Mouse (Mus musculus): ENCODE results near the gene Vmn1r191. TPM values are rescaled to one million over a fixed set of nuclear protein-coding genes. Genes with fewer than 3 reads are reported as not detected.
"Not testable (repeated sequence)": the region's sequence is repeated elsewhere in the genome, so short reads cannot be mapped to it uniquely, and the experiment has no call there.

The Vmn1r191 gene
- total RNA-seq, 1 experiment: not detected

DNA sequence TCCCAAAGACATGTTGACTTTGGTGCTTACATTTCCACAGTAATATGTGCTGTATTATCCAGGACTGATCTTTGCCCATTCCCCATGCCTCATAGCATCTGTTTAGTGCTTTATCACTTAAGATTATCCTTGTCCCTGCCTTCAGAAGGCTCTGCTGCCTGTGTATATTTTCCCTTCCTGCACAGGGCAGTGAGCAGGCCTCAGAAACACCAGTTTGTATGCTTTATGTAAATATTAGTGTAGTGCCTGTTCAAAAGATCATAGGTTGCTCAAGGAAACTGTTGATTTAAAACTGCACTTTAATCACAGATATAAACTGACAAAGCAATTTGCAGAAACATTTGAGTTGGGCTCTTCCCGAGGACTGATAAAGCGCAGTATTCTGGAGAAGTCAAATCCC, 5.5 kb upstream of the Vmn1r191 start:
- in situ Hi-C loops (cut with MboI; ENCODE audit: low sequenced_read_pairs in 2 of 2, unreplicated experiment in 2 of 2): no loop called here
- Histone ChIP-seq H3K9me3 (ENCODE audit: control insufficient read depth, insufficient read depth, low read depth, low read length) (no peaks in the 10 kb centered on the region), H3K4me3 (ENCODE audit: insufficient read depth in 1 of 2, low read depth in 1 of 2, low read length in 2 of 2, poor library complexity in 1 of 2, severe bottlenecking in 1 of 2) (no peak overlapping the region), H3K27ac (ENCODE audit: insufficient read depth, low read depth, low read length, poor library complexity, severe bottlenecking) (no peak overlapping the region), H3K36me3 (ENCODE audit: control insufficient read depth, insufficient read depth, low read length, poor library complexity, severe bottlenecking) (no peaks in the 10 kb centered on the region), H3K9ac (ENCODE audit: insufficient read depth, low read depth, low read length, poor library complexity, severe bottlenecking) (no peak overlapping the region), H3K4me1 (ENCODE audit: control insufficient read depth in 2 of 2, insufficient read depth in 2 of 2, low read length in 2 of 2, poor library complexity in 1 of 2) (no peaks in the 10 kb centered on the region)
- DNase-seq (ENCODE audit: low read depth, low spot score): no peak
- no peak for TF ChIP-seq HCFC1 (IDR thresholded peaks at IDR 0.05; ENCODE audit: borderline replicate concordance, insufficient read depth, low read length)
- no peak for TF ChIP-seq ZNF384 (IDR thresholded peaks at IDR 0.05; ENCODE audit: low read depth, low read length)
- no peak for TF ChIP-seq ZC3H11A (IDR thresholded peaks at IDR 0.05; ENCODE audit: borderline replicate concordance, low read depth, low read length)
- no peak for TF ChIP-seq MAFK (IDR thresholded peaks at IDR 0.05; ENCODE audit: insufficient read depth, low read depth, low read length)
- TF ChIP-seq CHD2 (IDR thresholded peaks at IDR 0.05; ENCODE audit: low read depth, low read length): no peak

DNA sequence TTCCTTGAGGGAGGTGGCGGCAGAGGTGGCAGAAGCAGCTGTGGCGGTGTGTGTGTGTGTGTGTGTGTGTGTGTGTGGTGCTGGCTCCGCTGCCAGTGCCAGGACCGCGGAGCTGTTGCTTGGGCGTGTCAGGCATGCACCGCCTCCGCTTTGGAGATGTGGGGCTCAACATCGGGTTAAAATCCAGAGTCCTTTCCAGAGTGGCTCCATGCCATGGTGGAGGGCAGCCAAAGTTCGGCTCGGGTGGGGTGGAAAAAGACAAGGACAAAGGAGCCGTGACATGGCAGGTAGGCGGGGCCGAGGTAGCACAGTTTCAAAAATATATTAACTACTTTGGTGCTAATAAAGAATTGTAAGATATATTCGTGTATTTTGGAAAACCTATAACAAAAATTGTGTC, 15.4 kb downstream of the Vmn1r191 start:
- H3K9me3 ChIP-seq (ENCODE audit: control insufficient read depth, insufficient read depth, low read depth, low read length): no peaks in the 10 kb centered on the region
- TF ChIP-seq HCFC1 (IDR thresholded peaks at IDR 0.05; ENCODE audit: borderline replicate concordance, insufficient read depth, low read length) (no peak), ZNF384 (IDR thresholded peaks at IDR 0.05; ENCODE audit: low read depth, low read length) (no peak), CHD2 (IDR thresholded peaks at IDR 0.05; ENCODE audit: low read depth, low read length) (no peak), ZC3H11A (IDR thresholded peaks at IDR 0.05; ENCODE audit: borderline replicate concordance, low read depth, low read length) (no peak), MAFK (IDR thresholded peaks at IDR 0.05; ENCODE audit: insufficient read depth, low read depth, low read length) (no peak)
- no peak overlapping the region for H3K27ac ChIP-seq (ENCODE audit: insufficient read depth, low read depth, low read length, poor library complexity, severe bottlenecking)
- no peaks in the 10 kb centered on the region for H3K36me3 ChIP-seq (ENCODE audit: control insufficient read depth, insufficient read depth, low read length, poor library complexity, severe bottlenecking)
- no peak for DNase-seq (ENCODE audit: low read depth, low spot score)
- H3K9ac ChIP-seq (ENCODE audit: insufficient read depth, low read depth, low read length, poor library complexity, severe bottlenecking): no peak overlapping the region; the same call in 1 of the 2 replicates
- peak overlapping the region; percentile 38 to 48; a peak in 3 of 4 replicates for H3K4me3 ChIP-seq (ENCODE audit: insufficient read depth in 1 of 2, low read depth in 1 of 2, low read length in 2 of 2, poor library complexity in 1 of 2, severe bottlenecking in 1 of 2)
- in situ Hi-C loops (cut with MboI; ENCODE audit: low sequenced_read_pairs in 2 of 2, unreplicated experiment in 2 of 2): no loop called here
- H3K4me1 ChIP-seq (ENCODE audit: control insufficient read depth in 2 of 2, insufficient read depth in 2 of 2, low read length in 2 of 2, poor library complexity in 1 of 2): peaks cover 0 to 2% of the 10 kb centered on the region in 2 experiments; a peak in 1 of 4 replicates

DNA sequence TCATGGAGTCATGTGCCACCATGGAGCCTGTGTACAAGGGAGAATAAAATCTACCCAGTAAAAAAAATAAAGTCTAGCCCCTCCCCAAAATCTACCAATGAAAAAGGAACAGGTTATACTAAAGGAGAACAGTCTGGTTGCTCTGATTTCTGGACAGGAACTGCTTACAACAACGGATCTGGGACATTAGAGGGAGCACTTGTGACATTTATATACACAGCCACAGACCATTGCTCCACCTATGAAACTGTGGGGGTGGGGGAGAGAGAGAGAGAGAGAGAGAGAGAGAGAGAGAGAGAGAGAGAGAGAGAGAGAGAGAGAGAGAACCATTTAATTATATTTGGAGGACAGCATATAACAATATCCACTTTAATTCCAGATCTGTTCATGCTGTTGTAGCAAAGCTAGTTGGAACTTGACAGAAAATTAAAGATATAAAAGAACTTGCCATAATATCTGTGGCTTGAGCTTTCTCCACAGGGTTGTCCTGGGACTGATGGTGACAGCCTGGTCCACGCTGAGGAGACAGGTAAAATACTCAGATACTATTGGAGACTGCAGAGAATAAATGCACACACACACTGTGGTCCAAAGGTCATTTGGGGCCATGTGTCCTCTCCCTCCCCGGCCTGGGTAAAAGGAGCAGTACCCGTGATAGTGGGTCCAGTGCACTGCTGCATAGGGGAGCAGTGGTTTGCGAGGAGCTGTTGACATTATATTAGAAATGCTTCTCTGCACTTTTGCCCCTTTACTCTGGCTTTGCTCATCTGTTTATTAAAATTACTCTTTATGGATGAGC, 47.1 kb downstream of the Vmn1r191 start:
- DNase-seq (ENCODE audit: low read depth, low spot score); H3K9me3 ChIP-seq (ENCODE audit: control insufficient read depth, insufficient read depth, low read depth, low read length); H3K36me3 ChIP-seq (ENCODE audit: control insufficient read depth, insufficient read depth, low read length, poor library complexity, severe bottlenecking); H3K4me3 ChIP-seq (ENCODE audit: insufficient read depth in 1 of 2, low read depth in 1 of 2, low read length in 2 of 2, poor library complexity in 1 of 2, severe bottlenecking in 1 of 2); in situ Hi-C loops (cut with MboI; ENCODE audit: low sequenced_read_pairs in 2 of 2, unreplicated experiment in 2 of 2); H3K4me1 ChIP-seq (ENCODE audit: control insufficient read depth in 2 of 2, insufficient read depth in 2 of 2, low read length in 2 of 2, poor library complexity in 1 of 2); H3K9ac ChIP-seq (ENCODE audit: insufficient read depth, low read depth, low read length, poor library complexity, severe bottlenecking); H3K27ac ChIP-seq (ENCODE audit: insufficient read depth, low read depth, low read length, poor library complexity, severe bottlenecking): not testable (repeated sequence)

Other genes with a start within 250 kb of the Vmn1r191 start
- 5.4 and 6.2 TPM in 2 replicates for gene Zfp184, start 238.9 kb downstream of the Vmn1r191 start, total RNA-seq (2012; rRNA removed)
- gene Pom121l2, start 202.8 kb downstream of the Vmn1r191 start, total RNA-seq (2012; rRNA removed): 0.26 and 0.31 TPM in 2 replicates
- 2.6 and 2.9 TPM in 2 replicates for gene Prss16, start 174.2 kb downstream of the Vmn1r191 start, total RNA-seq (2012; rRNA removed)
- gene Hist1h2ah, start 148.4 kb downstream of the Vmn1r191 start, total RNA-seq (2012; rRNA removed): 1,543 and 2,450 TPM in 2 replicates
- 1,340 and 1,966 TPM in 2 replicates for gene Hist1h2bk, start 148.1 kb downstream of the Vmn1r191 start, total RNA-seq (2012; rRNA removed)
- 814 and 830 TPM in 2 replicates for gene Hist1h4i, start 142.6 kb downstream of the Vmn1r191 start, total RNA-seq (2012; rRNA removed)
- 786 and 868 TPM in 2 replicates for gene Hist1h2ag, start 141.0 kb downstream of the Vmn1r191 start, total RNA-seq (2012; rRNA removed)
- 1,371 and 1,735 TPM in 2 replicates for gene Hist1h2bj, start 140.8 kb downstream of the Vmn1r191 start, total RNA-seq (2012; rRNA removed)
- gene Vmn1r188, start 99.5 kb downstream of the Vmn1r191 start, total RNA-seq (2012; rRNA removed): not detected in 2 replicates
- gene Vmn1r189, start 78.1 kb downstream of the Vmn1r191 start, total RNA-seq (2012; rRNA removed): not detected in 2 replicates
- not detected in 2 replicates for gene Vmn1r192, start 7.2 kb upstream of the Vmn1r191 start, total RNA-seq (2012; rRNA removed)
- gene Vmn1r193, start 39.2 kb upstream of the Vmn1r191 start, total RNA-seq (2012; rRNA removed): not detected in 2 replicates
- gene Vmn1r194, start 60.2 kb upstream of the Vmn1r191 start, total RNA-seq (2012; rRNA removed): not detected in 2 replicates
- not detected in 2 replicates for gene Vmn1r195, start 86.6 kb upstream of the Vmn1r191 start, total RNA-seq (2012; rRNA removed)
- not detected in 2 replicates for gene Vmn1r196, start 106.0 kb upstream of the Vmn1r191 start, total RNA-seq (2012; rRNA removed)
- not detected in 2 replicates for gene Vmn1r197, start 140.6 kb upstream of the Vmn1r191 start, total RNA-seq (2012; rRNA removed)
- 0.04 TPM in 1 of 2 replicates, not detected in the other for gene Vmn1r198, start 166.4 kb upstream of the Vmn1r191 start, total RNA-seq (2012; rRNA removed)
- gene Vmn1r199, start 195.8 kb upstream of the Vmn1r191 start, total RNA-seq (2012; rRNA removed): not detected in 2 replicates
- gene Vmn1r200, start 206.4 kb upstream of the Vmn1r191 start, total RNA-seq (2012; rRNA removed): not detected in 2 replicates